Mouse (Mus musculus) gastrocnemius, postnatal 25 days (tissue): ENCODE measurements around the gene Dynlt1c. TPM values are rescaled to one million over a fixed set of nuclear protein-coding genes. Genes with fewer than 3 reads are reported as not detected.
"Not testable (repeated sequence)": the region's sequence is repeated elsewhere in the genome, so short reads cannot be mapped to it uniquely, and the experiment has no call there.

Source experiments
- DNase-seq: peaks from one replicate; pipeline ENCODE4 v3.0.0; 2022
- long read RNA-seq, 2 experiments: library from polyadenylated mRNA; stranded (forward); transcript quantifications; one replicate each; pipeline ENCODE4 v2.0.0; 2021
- total RNA-seq, 2 experiments: library from RNA; stranded (reverse); gene quantifications; 1 replicate in 1 of 2; 2 replicates in 1 of 2; pipeline ENCODE4 v1.2.3; 2021

Dynlt1c gene
- 1 to 10 TPM; 2.0 to 2.8 TPM for total RNA-seq
- long read RNA-seq, experiment 1, transcript Dynlt1c-201 (5 exons, 2,589 nt): major isoform, 57 of 103 reads
- long read RNA-seq, experiment 1, partial matches to known transcripts: 43 of 103 reads
- long read RNA-seq, experiment 1, other reads (novel, unspliced or antisense): 3 of 103 reads
- long read RNA-seq, experiment 2, transcript Dynlt1c-201 (5 exons, 2,589 nt): major isoform, 60 of 88 reads
- long read RNA-seq, experiment 2, partial matches to known transcripts: 21 of 88 reads
- long read RNA-seq, experiment 2, other reads (novel, unspliced or antisense): 6 of 88 reads

DNA sequence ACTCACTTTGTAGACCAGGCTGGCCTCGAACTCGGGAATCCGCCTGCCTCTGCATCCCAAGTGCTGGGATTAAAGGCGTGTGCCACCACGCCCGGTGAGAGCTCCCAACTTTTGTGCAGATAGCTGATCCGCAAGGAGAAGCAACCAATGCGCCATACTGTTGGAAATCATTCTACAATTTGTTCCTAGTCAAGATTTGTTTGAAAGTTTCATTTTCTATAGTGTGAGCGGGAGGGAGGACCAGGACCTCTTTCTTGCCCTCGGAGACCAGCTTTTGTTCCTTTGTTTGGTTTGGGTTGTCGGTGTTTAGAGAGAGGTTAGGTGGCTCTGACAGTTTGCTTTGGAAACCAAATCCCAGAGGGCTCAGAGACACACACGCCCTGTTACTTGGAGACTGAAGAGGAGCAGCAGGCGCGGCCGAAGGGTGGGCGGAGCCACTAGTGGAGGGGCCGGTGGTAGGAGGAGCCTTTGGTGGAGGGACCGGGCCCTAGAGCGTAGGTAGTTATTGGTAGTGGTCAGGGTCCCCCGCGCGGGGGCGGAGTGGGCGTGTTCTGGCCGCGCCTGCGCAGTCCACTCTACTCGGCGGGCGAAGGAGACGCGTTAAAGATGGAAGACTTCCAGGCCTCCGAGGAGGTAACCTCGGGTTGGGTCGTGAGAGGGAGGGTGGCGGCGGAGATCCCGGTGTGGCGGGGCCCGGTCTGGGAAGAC is at the start of gene Dynlt1c:
Dynlt1c (plus strand) TSS at position 468 of the 708 bp plus-strand sequence.
- peak; percentile 86 for DNase-seq

DNA sequence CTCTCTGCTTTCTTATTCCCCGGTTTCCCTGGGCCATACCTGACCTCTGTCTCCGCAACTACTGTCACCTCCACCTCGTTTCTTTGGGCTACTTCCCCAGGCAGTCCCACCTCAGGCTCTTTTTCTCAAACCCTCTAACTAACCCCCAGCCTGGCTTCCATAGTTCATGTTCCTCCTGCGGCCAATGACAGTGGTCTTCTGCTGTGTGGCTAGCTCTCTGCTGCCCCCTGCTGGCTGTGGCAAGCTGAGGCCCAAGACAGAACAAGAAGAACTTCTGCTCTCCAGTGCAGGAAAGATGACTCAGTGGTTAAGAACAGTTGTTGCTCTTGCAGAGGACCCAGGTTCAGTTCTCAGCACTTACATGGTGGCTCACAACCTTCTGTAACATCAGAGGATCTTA is 47.7 kb upstream of the Dynlt1c start:
- DNase-seq: not testable (repeated sequence)

DNA sequence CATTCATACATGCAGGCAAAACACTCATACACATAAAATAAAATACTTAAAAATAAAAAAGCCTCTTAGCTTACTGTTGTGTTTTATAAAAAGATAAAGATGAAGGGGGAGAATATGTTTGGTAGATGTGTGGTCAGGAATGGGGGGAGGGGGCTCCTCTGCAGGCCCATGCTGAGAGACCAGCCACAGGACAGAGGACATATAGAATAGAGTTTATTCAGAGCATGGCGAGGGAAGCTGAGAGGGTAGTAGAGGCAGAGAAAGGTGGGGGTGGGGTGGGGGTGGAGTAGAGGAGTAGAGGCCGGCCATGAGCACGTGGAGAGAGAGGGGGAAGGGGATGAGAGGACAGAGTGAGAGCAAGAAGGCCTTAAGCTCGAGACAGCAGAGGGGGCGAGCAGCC is 47.2 kb upstream of the Dynlt1c start:
- DNase-seq: not testable (repeated sequence)

DNA sequence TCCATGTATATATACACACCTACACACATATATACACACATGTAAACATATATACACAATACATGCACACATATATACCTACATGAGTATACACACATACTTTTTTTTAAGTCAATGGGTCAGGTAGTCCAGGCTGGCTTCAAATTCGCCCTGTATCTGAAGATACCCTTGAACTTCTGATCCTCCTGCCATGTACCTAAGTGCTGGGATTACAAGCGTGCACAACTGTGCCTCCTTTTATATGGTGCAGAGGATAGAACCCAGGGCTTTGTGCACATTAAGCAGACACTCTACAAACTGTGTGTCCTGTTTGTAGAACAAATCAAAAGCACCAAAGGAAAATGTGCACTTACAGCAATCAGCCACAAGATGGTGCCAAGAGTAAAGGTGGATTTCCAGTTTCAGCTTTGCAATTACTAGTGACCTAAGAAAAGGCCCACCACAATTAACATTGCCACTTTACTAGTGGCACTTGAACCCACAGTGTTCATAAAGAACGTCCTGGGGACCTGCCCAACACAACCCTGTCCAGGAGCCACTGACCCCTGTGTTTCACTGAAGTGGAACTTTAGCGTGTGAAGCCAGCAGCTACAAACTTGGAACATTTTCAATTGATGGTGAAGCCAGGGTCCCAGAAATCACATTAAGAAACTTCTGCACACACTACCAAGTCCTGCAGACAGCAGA is 41.9 kb upstream of the Dynlt1c start:
- DNase-seq: not testable (repeated sequence)

DNA sequence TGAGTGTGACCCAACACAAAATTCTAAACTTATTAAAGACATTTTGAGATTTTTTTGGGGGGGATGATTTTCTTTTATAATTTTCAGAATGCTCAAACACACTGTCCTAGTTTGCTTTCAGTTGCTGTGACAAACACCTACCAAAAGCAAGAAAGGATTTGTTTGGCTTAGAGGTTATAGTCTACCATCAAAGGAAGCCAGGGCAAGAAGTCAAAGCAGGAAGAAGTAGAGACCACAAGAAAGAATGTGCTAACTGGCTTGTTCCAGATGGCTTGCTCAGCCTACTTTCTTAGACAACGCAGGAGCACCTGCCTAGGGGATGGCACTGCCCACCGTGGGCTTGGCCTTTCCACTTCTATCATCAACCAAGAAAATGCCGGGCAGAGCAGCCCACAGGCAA is 36.6 kb upstream of the Dynlt1c start:
- not testable (repeated sequence) for DNase-seq

DNA sequence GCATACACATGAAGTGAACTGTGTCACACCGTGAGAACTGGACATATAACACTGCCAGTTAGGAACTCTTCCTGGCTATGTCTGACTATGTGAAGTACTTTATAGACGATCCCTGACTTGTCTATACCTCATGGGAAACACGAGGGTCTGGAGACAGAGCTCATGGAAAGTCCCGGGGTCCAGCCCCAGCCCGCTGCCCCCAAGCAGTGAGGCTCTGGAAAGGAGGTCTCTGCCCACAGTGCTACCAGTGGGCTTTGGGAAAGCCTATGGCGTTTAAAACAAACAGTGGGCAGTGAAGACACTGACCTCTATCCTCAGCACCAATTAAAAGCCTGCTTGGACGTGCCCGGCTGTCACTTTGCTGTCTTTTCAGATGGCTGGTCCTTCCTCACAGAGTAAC is 33.6 kb upstream of the Dynlt1c start:
- not testable (repeated sequence) for DNase-seq

DNA sequence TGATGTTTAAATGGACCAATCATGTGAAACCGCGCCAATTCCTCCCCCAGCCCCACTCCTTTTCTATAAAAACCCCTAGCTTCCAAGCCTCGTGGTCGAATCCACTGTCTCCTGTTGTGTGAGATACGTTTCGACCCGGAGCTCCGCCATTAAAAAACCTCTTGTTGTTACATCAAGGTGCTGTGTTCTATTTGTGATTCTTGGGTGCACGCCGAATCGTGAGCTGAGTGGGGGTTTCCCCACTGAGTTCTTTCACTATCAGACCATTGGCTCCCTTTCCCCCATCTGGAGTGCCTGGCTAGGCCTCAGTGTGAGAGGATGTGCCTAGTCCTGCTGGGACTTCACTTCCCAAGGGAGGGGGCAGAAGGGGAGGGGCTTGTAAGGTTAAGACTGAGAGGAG is 30.2 kb upstream of the Dynlt1c start:
- DNase-seq: not testable (repeated sequence)

DNA sequence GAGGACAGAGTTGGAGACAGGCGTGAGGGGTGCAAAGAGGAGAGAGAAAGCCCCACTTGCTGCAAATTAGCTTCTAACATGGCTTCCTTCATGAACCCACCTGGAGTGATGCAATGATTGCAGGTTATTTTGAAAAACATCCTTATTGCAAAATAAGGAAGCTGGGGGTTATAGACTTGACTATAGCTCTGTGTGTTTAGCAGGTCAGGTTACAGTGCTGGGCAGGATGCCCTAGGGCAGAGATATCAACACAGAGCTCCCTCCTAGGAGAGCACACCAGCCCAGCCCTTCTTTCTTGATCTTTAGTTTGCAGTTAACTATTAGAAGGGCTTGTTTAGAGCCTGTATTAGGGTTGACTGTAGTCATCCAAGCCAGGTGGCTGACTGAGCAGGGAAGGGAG is 29.3 kb upstream of the Dynlt1c start:
- not testable (repeated sequence) for DNase-seq

DNA sequence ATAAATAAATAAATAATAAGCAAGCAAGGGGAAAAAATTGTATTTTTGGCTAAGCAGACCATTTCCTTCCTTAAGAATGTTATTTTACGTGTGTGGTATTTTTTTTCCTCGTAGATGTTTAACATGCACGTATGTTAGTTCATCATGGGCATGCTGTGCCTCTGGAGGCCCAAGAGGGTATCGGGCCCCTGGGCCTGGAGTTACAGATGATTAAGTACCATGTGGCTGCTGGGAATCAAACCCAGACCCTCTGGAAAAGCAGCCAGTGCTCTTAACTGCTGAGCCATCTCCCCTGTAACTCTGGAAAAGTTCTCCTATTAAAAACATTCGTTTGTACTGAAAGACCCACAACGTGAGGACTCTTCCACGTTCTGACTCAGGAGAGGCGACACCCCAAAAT is 26.1 kb upstream of the Dynlt1c start:
- not testable (repeated sequence) for DNase-seq

DNA sequence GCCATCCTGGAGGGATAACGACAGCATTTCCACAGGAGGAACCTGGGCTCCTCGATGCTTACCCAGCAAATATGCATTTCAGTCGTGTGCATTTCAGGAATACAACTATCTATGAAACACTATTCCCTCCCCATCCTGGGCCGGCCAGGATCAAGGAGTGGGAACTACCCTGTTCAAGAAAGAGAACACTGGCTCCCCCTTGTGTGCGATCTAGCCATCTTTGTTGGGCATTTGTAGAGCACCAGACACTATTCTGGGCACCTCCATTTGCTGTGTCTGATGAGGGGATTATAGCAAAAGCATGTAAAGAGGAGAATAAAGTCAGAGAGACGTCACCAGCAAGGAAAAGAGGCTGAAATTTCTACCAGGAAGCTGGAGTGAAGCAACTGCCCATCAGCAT is 12.8 kb upstream of the Dynlt1c start:
- DNase-seq: not testable (repeated sequence)

DNA sequence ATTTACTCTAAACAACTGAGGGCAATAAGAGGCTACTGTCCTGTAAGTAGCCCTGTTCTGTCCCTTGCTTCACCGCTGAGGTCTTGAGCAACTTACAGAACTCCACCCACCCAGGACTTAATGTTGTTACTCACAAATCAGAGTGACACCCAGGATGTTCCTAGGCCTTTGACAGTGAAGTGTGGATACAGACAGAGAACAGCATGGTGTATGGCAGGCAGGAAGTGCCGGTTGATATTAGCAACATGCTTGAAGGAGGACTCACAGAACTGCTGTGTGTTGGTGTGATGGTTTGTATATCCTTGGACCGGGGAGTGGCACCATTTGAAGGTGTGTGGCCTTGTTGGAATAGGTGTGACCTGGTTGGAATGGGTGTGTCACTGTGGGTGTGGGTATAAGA is 9.4 kb upstream of the Dynlt1c start:
- DNase-seq: not testable (repeated sequence)

DNA sequence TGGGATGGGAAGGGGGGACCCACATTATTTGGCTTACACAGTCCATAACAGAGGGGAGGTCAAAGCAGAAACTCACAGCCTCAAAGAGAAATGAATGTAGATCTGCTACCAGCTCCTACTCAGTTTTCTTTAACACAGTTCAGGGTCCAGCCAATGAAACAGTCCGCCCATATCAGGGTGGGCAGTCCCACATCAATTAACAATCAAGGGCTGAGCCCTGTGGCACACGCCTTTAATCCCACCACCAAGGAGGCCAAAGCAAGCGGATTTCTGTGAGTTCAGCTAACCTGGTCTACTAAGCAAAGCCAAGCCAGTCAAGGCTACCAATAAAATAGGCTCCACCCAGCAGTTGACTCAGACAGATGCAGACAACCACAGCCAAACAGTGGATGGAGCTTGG is 7.6 kb upstream of the Dynlt1c start:
- not testable (repeated sequence) for DNase-seq

DNA sequence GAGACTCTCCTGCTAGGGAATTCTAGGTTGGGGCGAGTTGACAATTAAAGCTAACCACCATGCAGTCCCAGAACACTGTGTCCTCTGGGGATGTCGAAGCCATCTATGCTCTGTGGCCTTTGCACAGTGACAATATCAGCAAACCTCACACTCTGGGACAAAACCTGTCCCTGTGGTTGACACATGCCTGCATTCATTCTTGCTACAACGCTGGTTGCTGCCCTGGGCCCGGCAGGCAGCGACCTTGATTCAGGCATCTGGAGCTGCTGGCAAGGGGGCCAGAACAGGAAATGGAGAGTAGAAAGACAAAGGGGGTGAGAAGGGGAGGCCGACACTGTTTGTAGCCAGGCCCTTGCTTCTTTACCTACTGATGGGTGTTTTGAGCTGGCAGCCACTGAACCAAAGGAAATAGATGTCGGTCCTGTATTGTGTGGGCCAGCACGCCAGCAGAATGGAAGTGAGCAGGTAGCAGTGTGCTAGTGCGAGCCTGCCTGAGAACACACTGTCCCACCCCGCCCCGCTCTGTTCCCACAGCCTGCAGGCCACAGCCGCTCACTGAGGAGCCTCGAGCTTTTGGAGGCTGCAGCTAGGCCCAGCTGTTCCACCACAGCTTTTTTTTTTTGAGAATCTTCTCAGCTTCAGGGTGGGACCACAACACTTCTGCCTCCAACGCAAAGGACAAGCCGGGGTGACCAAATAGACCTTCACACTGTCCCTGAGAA is 5.5 kb upstream of the Dynlt1c start:
- peak; percentile 47 for DNase-seq

DNA sequence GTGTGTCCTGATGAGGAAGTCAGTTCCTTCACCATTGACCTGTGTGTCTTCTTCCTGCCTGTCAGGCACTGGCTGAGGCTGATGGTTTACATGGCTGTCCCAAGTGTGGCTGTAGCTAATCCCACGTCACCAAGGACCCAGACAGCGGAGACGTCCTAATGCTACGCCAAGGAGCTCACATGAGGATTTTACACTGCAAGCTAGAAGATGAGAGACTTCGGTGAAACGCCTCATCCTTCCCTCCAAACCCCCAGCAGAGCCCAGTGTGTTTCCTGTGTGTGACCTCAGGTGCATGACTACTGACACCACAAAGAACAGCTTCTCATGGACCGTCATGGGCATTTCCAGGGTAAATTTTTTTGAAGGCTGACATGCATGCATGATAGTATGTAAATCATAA is 3.1 kb upstream of the Dynlt1c start:
- DNase-seq: not testable (repeated sequence)

DNA sequence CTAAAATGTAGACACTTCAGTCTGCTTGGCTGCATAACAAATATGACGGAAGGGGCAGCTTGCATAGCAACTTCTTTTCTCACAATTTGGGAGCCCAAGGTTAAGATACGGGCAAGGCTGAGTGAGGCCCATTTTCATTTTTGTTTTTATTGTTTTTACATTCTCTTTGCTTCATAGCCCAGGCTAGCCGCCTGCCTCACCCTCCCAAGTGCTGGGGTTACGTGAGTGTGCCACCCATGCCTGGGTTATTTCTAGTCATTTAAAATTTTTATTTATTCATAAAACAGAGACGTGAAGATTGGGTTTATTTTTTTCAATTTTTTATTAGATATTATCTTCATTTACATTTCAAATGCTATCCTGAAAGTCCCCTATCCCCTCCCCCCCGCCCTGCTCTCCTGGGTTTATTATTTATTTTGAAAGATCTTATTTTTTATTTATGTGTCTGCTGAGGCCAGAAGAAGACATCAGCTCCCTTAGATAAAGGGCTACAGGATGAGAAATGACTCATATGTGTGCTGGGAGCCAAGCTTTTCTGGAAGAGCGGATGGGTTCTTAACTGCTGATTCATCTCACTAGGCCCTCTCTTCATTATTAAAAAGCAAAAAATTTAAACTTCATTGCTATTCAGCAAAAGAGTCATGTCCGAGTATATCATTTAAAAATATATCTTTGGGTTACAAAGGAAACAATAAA is 1.1 kb upstream of the Dynlt1c start:
- DNase-seq: peak; percentile 76

DNA sequence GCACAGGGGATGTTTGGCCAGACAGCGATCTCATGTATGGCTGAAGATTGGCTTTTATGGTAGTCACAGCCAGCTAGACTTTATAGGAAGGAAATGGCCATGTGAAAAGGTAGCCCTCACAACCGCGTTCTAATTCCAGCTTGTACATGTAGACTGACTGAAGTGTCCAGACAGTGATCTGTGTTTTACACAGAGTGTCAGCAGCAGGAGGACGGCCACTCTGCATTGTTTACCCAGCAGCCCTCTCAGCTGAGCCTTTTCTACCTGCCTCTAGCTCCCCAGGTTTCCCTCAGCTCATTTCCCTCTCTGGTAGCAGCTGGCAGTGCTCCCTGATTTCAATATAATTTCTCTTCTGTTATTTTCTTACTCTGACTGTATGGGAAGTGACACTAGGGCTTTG is 734 bp downstream of the Dynlt1c start:
- not testable (repeated sequence) for DNase-seq

DNA sequence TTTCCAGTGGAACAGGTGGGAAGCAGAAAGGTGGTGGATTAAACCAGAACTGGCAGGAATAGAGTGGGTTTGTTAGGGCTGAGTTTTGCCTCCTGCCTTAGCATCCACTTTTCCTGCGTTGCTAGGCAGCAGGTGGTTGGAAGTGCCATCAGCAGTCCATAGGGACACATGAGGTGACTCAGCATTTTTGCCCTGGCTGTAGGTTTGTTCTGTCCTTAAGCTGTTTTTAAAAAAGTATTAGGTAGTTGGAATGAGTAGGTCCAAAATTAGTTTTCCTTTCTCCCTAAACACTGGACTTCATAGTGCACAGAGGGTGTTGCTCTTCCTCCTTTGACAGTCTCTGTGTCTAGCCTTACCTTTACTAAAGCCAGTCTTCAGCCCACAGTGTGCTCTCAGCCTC is 3.9 kb downstream of the Dynlt1c start:
- not testable (repeated sequence) for DNase-seq

DNA sequence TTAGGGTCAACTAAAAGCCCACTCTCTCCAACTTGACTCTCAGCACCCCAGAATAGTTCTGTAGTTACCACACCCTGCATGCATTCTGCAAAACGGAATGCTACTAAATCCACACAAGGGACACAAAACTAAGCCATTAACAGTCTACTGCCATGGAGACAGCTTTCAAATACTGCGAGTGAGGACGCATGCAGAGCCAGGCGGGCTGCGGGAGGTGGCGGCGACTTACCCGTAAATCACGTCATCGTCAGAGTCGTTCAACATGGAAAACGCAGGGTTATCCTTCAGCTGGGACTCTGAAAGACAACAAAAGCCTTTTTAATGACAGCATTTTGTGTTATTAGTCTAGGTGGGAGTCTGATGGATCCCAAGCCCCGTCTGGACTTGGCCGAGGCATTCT is 12.1 kb downstream of the Dynlt1c start:
- DNase-seq: not testable (repeated sequence)

DNA sequence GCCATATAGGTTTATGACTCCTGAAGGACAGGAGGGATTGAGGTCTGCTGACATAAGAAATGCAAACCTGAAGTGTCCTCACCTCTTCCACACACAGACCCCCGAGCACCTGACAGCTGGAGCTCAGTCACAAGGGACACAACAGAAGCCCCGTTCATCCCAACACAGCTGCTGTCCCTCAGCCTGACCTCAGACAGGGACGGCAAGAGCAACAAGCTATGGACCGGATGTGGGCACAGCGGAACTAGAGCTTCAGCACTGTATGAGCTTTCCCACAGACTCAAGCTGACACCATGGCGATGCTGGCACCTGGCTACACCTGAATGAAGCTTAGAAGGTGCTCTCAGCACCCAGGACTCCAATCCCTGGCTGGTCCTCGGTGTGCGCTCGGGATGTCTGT is 12.8 kb downstream of the Dynlt1c start:
- not testable (repeated sequence) for DNase-seq

DNA sequence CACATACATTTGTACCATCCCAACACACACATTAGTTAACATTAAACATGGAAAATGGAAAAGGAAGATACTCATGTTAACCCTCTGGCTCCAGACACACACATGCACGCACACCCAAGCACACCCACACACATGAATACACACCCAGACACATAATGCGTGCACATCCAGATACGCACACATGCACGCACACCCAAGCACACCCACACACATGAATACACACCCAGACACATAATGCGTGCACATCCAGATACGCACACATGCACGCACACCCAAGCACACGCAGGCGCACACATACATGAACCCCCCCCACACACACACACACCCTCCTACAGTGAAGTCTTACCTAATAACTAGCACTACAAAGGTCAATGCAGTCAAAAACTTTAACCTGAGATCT is 15.3 kb downstream of the Dynlt1c start:
- not testable (repeated sequence) for DNase-seq

DNA sequence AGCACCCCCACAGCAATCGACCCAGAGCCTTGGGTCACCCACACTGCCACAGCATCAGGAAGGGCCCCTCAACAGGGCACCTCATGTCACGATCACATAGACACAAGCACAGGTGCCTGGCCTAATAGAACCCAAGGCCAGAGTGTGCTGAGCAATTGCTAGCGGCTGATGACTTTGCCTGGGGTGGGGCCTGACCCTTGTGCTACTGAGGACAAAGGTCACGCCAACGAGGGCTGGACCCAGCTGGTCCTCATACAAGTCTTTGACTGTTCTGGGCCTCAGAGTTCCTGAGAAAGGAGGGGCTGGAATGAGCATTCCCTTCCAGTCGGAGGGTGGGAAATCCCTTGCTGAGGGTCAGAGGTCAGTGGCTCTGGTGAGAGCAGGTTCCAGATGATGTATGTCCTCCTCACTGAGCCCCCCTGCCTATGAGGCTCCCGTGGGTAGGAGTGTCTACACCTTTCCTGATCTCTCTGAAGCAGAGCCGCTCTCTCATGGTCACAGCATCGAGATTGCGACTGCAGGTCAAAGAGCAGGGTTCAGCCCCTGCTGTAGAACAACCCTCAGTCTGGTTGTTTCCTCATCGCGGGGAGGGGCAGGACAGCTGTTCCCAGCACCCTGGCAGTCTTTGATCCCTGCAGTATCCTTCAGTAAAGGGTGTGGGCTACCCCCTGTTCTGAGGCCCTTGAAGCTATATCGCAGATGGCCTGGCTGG is 16.4 kb downstream of the Dynlt1c start:
- not testable (repeated sequence) for DNase-seq
